Mouse (Mus musculus) mouse embryonic stem cell (cell line): ENCODE data around the gene Mrm2.
"Not testable (repeated sequence)": the region's sequence is repeated elsewhere in the genome, so short reads cannot be mapped to it uniquely, and the experiment has no call there.

ENCODE experiments used
- in situ Hi-C, 2 experiments: fragments of 300-500 bp; cut with MboI; formaldehyde crosslinking; loops; 1 replicate in 1 of 2; 3 replicates in 1 of 2; pipeline ENCODE4 v1.14.3; 2019 to 2020; ENCODE audit warnings: low sequenced_read_pairs in 2 of 2, low pct_unique_long_range_greater_than_20kb in 1 of 2, mixed read lengths in 1 of 2; ENCODE audit not compliant: unreplicated experiment in 1 of 2

The Mrm2 gene

DNA sequence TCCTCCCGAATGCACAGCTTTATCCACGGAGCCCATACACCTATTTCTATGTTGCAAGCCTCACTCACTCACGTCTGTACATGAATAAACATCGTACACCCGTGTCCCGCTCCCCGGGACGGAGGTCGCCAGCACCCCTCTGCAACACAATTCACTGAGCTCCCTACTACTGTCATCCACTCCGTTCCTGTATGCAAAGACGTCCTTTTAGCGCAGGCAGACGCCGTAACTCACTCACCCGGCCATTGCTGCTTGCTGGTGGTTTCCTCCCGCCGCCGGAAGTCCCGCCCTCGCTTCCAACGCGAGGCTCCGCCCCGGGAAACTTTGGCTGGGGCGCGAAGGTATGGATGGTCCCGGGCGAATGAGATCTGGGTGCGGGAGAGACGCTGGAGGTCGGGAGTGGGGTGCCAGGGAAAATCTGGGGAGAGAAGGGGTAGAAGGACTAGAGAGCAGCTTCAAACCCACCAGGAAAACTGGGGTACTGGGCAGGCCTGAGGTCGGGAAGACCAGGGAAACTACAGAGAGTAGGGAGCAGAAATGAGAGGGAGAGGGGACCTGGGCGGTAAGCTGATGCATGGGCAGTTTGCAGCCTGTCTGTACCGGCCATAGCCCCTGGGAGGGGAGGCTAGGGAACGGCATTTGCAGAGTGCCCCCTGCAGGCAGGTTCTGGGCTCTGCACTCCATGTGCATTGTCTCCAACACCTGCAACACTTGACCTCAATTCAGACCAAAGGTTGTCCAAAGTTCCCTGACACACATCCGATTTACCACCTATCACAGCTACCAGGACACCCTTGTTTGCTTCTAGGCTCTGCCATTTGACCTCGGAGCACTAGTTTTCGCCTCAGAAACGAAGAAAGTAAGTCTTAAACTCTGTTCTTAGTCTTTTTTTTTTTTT lies at the start of gene Mrm2:
Gene Mrm2, minus strand, starts transcription at position 284 of the 898 bp plus-strand sequence.
- in situ Hi-C loops = loop anchor here in 1 of 2 experiments (10.0 kb wide), 1 partner anchor 83 kb away; the partner anchor contains the start of gene Eif3b

DNA sequence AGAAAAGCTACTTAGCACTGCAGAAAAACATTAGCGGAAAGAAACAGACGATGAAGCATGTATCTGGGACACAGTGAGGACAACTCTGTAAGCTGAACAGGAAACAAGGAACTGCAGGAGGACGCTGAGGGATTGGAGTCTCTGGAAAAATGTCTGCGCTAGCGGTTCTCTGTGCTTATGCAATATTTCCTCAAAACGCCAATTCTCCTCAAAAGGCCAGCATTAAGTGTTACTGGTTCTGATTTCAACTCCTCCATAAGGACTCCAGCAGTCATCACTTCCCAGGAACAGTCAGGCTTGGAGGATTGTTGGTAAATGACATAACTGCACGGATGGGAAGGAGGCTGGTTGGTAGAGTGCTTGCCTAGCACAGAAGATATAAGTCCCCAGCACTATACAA lies 49.5 kb upstream of the Mrm2 start:
- in situ Hi-C loops = no loop called here

DNA sequence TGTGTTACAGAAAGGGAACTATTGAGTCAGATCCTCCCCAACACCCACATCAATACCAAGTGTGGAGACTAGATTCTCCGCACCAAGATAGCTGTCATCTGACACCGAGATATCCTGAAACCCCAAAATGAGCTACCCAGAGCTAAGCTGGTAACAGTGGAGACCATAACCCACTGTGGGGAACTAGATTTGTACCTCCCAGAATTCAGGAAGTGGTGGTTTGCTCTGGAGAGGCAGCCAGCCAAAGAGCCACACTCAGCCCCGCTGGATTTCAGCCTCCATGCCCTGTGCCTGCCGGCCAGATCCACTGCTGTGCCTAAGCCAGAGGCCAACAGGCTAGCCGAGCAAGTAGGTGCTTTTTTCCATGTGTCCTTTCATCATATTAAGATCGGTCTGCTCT lies 47.6 kb upstream of the Mrm2 start:
- in situ Hi-C loops = no loop called here

DNA sequence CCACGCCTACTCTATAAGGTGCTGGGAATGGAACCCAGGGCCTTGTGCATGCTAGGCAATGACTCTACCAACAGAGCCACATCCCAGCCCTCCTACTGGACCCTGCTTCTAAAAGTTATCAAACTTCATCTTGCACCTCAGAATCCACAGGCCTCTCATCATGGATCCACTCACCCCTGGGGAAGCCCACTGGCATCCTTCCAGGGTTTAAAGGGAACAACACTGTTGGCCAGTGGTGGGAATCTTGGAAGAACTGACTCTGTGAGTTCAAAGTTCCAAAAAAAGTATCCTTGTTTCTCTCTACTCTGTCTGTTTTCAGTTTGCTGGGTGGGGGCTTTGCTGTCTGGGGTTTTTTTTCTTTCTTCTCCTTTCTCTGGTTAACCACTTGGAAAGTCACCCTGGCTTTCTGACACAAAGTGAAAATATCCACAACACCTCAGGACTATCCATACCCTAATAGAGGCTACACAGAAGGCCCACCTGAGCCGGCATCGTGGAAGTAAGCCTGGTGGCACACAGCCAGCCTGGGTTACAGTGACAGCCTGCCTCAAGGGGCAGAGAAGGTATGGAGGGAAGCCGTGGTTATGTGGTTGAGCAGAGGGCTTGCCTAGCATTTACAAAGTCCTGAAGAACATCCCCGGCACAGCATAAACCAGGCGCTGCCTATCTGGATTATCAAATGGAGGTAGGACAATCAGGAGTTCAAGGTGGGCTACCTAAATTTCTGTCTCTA lies 46.6 kb upstream of the Mrm2 start:
- in situ Hi-C loops = no loop called here

GRCm38 (mm10) chr5:140375249-140375829 lies 43.6 kb upstream of the Mrm2 start:
- in situ Hi-C loops = no loop called here

GRCm38 (mm10) chr5:140374226-140374625 lies 42.5 kb upstream of the Mrm2 start:
- in situ Hi-C loops = no loop called here

- in situ Hi-C loops = no loop called here
These were observed 42.0 kb upstream of the Mrm2 start for GRCm38 (mm10) chr5:140373711-140374110.

DNA sequence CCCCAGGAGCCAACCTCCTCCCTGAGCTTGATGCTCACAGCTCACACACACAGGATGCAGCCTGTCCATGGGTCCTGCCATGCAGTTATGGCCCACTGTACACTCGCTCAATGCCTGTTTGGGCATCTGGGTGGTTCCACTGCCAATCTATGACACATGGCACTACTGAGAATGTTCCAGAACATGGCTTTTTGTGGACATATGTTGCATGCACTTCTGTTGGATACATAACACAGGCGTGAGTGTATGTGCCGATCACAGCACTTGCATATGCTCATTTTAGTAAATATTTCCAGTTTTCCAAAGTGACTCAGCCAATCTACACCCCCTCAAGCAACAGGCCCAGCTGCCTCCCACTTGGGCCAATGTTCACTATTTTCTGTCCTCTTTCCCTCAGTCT lies 40.0 kb upstream of the Mrm2 start:
- in situ Hi-C loops = no loop called here

- in situ Hi-C loops = no loop called here
These were observed 39.0 kb upstream of the Mrm2 start for GRCm38 (mm10) chr5:140370446-140371254.

DNA sequence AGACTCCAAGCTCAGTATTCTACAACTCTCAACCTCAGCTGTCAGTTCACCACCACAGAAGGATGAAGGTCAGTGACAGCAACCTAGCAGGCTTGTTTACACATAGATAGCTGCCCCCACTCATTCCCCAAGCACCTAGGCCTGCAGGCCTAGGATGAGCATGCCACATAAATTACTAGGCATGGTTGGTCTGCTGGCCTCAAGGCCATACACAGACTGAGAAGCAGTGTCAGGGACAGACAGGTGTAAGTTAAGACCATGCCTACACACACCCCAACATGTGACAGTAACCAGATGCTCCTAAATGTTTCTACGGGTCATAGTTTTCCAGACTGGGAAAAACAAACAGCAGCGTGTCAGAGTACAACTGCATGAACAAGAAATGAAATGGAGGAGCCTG lies 37.8 kb upstream of the Mrm2 start:
- in situ Hi-C loops = no loop called here

GRCm38 (mm10) chr5:140368926-140369325 lies 37.2 kb upstream of the Mrm2 start:
- in situ Hi-C loops = no loop called here

GRCm38 (mm10) chr5:140368126-140368525 lies 36.4 kb upstream of the Mrm2 start:
- in situ Hi-C loops = not testable (repeated sequence)

- in situ Hi-C loops = no loop called here
These were observed 32.7 kb upstream of the Mrm2 start for GRCm38 (mm10) chr5:140364415-140364814.

GRCm38 (mm10) chr5:140359930-140360674 lies 28.4 kb upstream of the Mrm2 start:
- in situ Hi-C loops = no loop called here

- in situ Hi-C loops = no loop called here
These were observed 25.8 kb upstream of the Mrm2 start for GRCm38 (mm10) chr5:140357466-140357865.

DNA sequence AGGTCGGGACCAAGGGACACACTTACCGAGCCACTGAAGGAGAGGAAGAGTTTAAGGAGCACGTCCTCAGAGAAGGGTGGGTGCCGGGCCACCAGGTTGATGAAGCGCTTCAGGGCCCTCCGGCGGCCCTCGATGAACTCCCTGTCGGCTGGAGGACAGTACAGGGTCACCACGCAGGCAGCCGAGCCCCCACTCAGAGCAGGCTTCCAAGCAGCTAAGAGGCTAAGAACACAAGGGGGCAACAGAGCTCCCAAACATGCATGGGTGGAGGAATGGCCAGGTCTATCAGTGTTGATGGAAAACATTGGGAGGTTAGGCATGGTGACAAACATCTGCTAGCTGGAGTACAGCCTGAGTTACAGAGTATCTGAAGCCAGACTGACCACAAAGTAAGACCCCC lies 24.2 kb upstream of the Mrm2 start:
- in situ Hi-C loops = no loop called here

DNA sequence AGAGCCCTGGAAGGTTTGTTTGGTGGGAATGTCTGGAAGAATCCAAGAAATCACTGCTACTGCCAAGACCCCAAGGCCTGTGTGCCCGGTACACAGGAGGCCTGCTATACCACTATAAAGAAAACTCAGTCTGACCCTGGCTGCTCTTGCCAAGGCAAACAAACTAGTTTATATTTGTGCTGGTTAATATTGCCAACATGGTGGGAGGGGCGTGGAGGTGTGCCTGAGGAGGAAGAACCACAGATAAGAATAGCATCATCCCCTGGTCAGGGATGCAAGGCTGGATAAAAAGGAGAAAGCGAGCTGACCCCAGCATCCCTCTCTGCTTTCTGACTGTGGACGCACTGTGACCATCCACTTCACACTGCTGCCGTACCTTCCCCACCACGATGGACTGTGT lies 20.7 kb upstream of the Mrm2 start:
- in situ Hi-C loops = no loop called here
